Mouse (Mus musculus): ENCODE data around the gene Acbd3. TPM values are rescaled to one million over a fixed set of nuclear protein-coding genes. Genes with fewer than 3 reads are reported as not detected.

The Acbd3 gene
- total and polyA plus RNA-seq, 3 experiments: 14.5 to 23.5 (median 22.4) TPM

- Histone ChIP-seq H3K9ac (ENCODE audit: insufficient read depth, low read depth) (no peak overlapping the region), H3K4me1 (ENCODE audit: control insufficient read depth in 1 of 2, insufficient read depth in 2 of 2) (peaks cover 2 to 6% of the 10 kb centered on the region in 2 experiments; a peak in 2 of 4 replicates), H3K36me3 (replicated peaks in 1 of 2; ENCODE audit: control insufficient read depth in 1 of 2, insufficient read depth in 1 of 2, low read length in 1 of 2) (no peaks in the 10 kb centered on the region), H3K9me3 (replicated peaks; ENCODE audit: low read length) (no peaks in the 10 kb centered on the region), H3K4me2 (ENCODE audit: insufficient read depth, low read depth, poor library complexity, severe bottlenecking) (no peak overlapping the region), H3K79me2 (replicated peaks; ENCODE audit: control insufficient read depth, extremely low read depth, insufficient read depth, poor library complexity, severe bottlenecking) (no peaks in the 10 kb centered on the region), H3K27ac (ENCODE audit: insufficient read depth, low read depth) (no peak overlapping the region), H3K27me3 (replicated peaks) (no peaks in the 10 kb centered on the region), H3K4me3 (replicated peaks in 1 of 3; ENCODE audit: low read depth in 2 of 3, low read length in 2 of 3, poor library complexity in 1 of 3) (no peak overlapping the region)
- in situ Hi-C loops (cut with MboI; ENCODE audit: low pct_ligation_motif_present, low pct_unique_long_range_greater_than_20kb, low sequenced_read_pairs) (no loop called here), dilution Hi-C loops (cut with MboI; ENCODE audit: extremely low pct_ligation_motif_present, extremely low pct_unique_long_range_greater_than_20kb, low sequenced_read_pairs) (no loop called here)
- TF ChIP-seq GABPA (IDR thresholded peaks at IDR 0.05; ENCODE audit: insufficient replicate concordance, low read depth, low read length) (no peak), ETS1 (conservative IDR thresholded peaks at IDR 0.05; ENCODE audit: low read depth, low read length) (no peak), ELF1 (IDR thresholded peaks at IDR 0.05; ENCODE audit: low read depth, low read length) (no peak), MAX (IDR thresholded peaks at IDR 0.05; ENCODE audit: low read length) (no peak), KAT2A (IDR thresholded peaks at IDR 0.05; ENCODE audit: insufficient replicate concordance, low read length) (no peak), UBTF (IDR thresholded peaks at IDR 0.05; ENCODE audit: low read depth, low read length) (no peak), RAD21 (IDR thresholded peaks at IDR 0.05; ENCODE audit: low read depth, low read length) (peak; percentile 4), CTCF (conservative IDR thresholded peaks at IDR 0.05 in 1 of 2, IDR thresholded peaks at IDR 0.05 in 1 of 2; ENCODE audit: low read depth in 2 of 2, low read length in 2 of 2) (peak in 1 of 2 experiments; percentile 14; a peak in 2 of 4 replicates), TCF12 (IDR thresholded peaks at IDR 0.05; ENCODE audit: low read depth, low read length) (no peak), JUND (conservative IDR thresholded peaks at IDR 0.05; ENCODE audit: low read depth, low read length) (no peak)
- no peak for DNase-seq (ENCODE audit: extremely low read depth)
Measured at GRCm38 (mm10) chr1:180793445-180794117, 67.7 kb downstream of the Acbd3 start.

- DNase-seq (ENCODE audit: extremely low read depth): no peak
- dilution Hi-C loops (cut with MboI; ENCODE audit: extremely low pct_ligation_motif_present, extremely low pct_unique_long_range_greater_than_20kb, low sequenced_read_pairs): no loop called here
Measured at GRCm38 (mm10) chr1:180794170-180794569, 68.3 kb downstream of the Acbd3 start.

More at GRCm38 (mm10) chr1:180794170-180794569, 68.3 kb downstream of the Acbd3 start:
- H3K4me2 ChIP-seq (ENCODE audit: insufficient read depth, low read depth, poor library complexity, severe bottlenecking): no peak overlapping the region
- peaks cover 0 to 5% of the 10 kb centered on the region in 2 experiments for H3K36me3 ChIP-seq (replicated peaks in 1 of 2; ENCODE audit: control insufficient read depth in 1 of 2, insufficient read depth in 1 of 2, low read length in 1 of 2)
- in situ Hi-C loops (cut with MboI; ENCODE audit: low pct_ligation_motif_present, low pct_unique_long_range_greater_than_20kb, low sequenced_read_pairs): no loop called here
- H3K27me3 ChIP-seq (replicated peaks): no peaks in the 10 kb centered on the region
- no peak overlapping the region for H3K27ac ChIP-seq (ENCODE audit: insufficient read depth, low read depth)
- H3K9me3 ChIP-seq (replicated peaks; ENCODE audit: low read length): no peaks in the 10 kb centered on the region
- no peak overlapping the region for H3K4me3 ChIP-seq (replicated peaks in 1 of 3; ENCODE audit: low read depth in 2 of 3, low read length in 2 of 3, poor library complexity in 1 of 3)
- H3K4me1 ChIP-seq (ENCODE audit: control insufficient read depth in 1 of 2, insufficient read depth in 2 of 2): peaks cover 6% of the 10 kb centered on the region in 2 experiments; a peak in 2 of 4 replicates
- H3K79me2 ChIP-seq (replicated peaks; ENCODE audit: control insufficient read depth, extremely low read depth, insufficient read depth, poor library complexity, severe bottlenecking): no peaks in the 10 kb centered on the region
- no peak overlapping the region for H3K9ac ChIP-seq (ENCODE audit: insufficient read depth, low read depth)
- TF ChIP-seq NELFE (IDR thresholded peaks at IDR 0.05; ENCODE audit: low read depth, low read length) (no peak), MXI1 (IDR thresholded peaks at IDR 0.05; ENCODE audit: low read depth, low read length) (no peak), E2F4 (IDR thresholded peaks at IDR 0.05; ENCODE audit: insufficient replicate concordance, low read depth, low read length) (no peak), MAX (IDR thresholded peaks at IDR 0.05; ENCODE audit: low read length) (no peak), POLR2A (IDR thresholded peaks at IDR 0.05; ENCODE audit: low read depth, low read length) (no peak), MYC (IDR thresholded peaks at IDR 0.05; ENCODE audit: low read depth, low read length) (no peak), GABPA (IDR thresholded peaks at IDR 0.05; ENCODE audit: insufficient replicate concordance, low read depth, low read length) (no peak), ZNF384 (IDR thresholded peaks at IDR 0.05; ENCODE audit: low read depth, low read length) (no peak), USF1 (IDR thresholded peaks at IDR 0.05; ENCODE audit: low read depth, low read length) (no peak), CHD2 (IDR thresholded peaks at IDR 0.05; ENCODE audit: low read length) (no peak), ELF1 (IDR thresholded peaks at IDR 0.05; ENCODE audit: low read depth, low read length) (no peak)
